Mouse (Mus musculus) myocyte (in vitro differentiated cells): ENCODE data around the gene Sncb.

Experiments used
- CEBPB ChIP-seq: IDR thresholded peaks from 2 replicates; pipeline ENCODE4 v1.6.1; 2011; ENCODE audit warnings: mild to moderate bottlenecking, moderate library complexity; ENCODE audit not compliant: poor library complexity, insufficient read depth, severe bottlenecking
- E2F4 ChIP-seq: IDR thresholded peaks from one replicate; pipeline ENCODE4 v1.6.1; 2011; ENCODE audit warnings: mild to moderate bottlenecking, control low read depth, moderate library complexity; ENCODE audit not compliant: insufficient read depth
- MAX ChIP-seq: IDR thresholded peaks from one replicate; pipeline ENCODE4 v1.6.1; 2011; ENCODE audit warnings: low read depth, mild to moderate bottlenecking, control low read depth
- MYOD1 ChIP-seq, 3 experiments: IDR thresholded peaks; one replicate each; pipeline ENCODE4 v1.6.1; 2011; ENCODE audit warnings: control low read depth in 2 of 3, low read depth in 2 of 3, mild to moderate bottlenecking in 2 of 3, moderate library complexity in 1 of 3; ENCODE audit not compliant: insufficient read length in 2 of 3, control insufficient read depth in 1 of 3
- MYOG ChIP-seq, 3 experiments: IDR thresholded peaks; one replicate each; pipeline ENCODE4 v1.6.1; 2011; ENCODE audit warnings: control low read depth in 2 of 3, low read depth in 2 of 3, mild to moderate bottlenecking in 2 of 3; ENCODE audit not compliant: insufficient read length in 2 of 3, control insufficient read depth in 1 of 3, insufficient read depth in 1 of 3
- POLR2A ChIP-seq: IDR thresholded peaks from one replicate; pipeline ENCODE4 v1.6.1; 2011; ENCODE audit warnings: low read depth, mild to moderate bottlenecking, control low read depth, moderate library complexity; ENCODE audit not compliant: insufficient read length
- POLR2AphosphoS2 ChIP-seq: IDR thresholded peaks from one replicate; pipeline ENCODE4 v1.6.1; 2011; ENCODE audit warnings: low read depth, control low read depth; ENCODE audit not compliant: insufficient read length
- REST ChIP-seq: IDR thresholded peaks from one replicate; pipeline ENCODE4 v1.6.1; 2011; ENCODE audit warnings: mild to moderate bottlenecking, control low read depth, moderate library complexity; ENCODE audit not compliant: insufficient read depth, insufficient read length
- SRF ChIP-seq: IDR thresholded peaks from one replicate; pipeline ENCODE4 v1.6.1; 2011; ENCODE audit warnings: low read depth; ENCODE audit not compliant: control insufficient read depth, insufficient read length
- TCF12 ChIP-seq: IDR thresholded peaks from one replicate; pipeline ENCODE4 v1.6.1; 2011; ENCODE audit warnings: mild to moderate bottlenecking, control low read depth; ENCODE audit not compliant: poor library complexity, insufficient read depth, severe bottlenecking
- TCF3 ChIP-seq: IDR thresholded peaks from one replicate; pipeline ENCODE4 v1.6.1; 2011; ENCODE audit warnings: low read depth, control low read depth; ENCODE audit not compliant: insufficient read length
- USF1 ChIP-seq: IDR thresholded peaks from one replicate; pipeline ENCODE4 v1.6.1; 2011; ENCODE audit warnings: low read depth, mild to moderate bottlenecking, control low read depth, moderate library complexity

DNA sequence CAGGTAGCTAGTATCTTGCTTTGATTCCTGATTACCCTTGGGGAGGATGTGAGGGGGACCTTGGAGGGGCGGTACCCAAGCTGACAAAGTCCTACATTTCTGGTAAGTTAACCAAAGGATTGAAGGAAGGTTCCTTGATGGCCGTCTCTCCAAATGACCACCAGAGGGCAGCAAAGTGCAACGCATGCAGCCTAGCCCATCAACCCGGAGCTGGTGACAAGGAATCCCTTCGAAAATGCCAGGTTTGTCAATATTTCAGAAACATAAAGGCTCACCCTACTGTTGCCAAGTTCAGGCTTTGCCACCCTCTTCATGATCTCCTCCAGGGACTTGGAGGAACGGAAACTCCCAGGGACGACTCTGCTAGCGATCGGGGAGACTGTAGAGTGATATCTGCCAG is 33.3 kb upstream of the Sncb start:
- TF ChIP-seq E2F4 (no peak), USF1 (no peak), REST (no peak), MYOG (IDR thresholded peaks at IDR 0.05; ENCODE audit: control insufficient read depth in 1 of 3, insufficient read depth in 1 of 3, insufficient read length in 2 of 3, low read depth in 2 of 3) (no peak), TCF12 (no peak), TCF3 (no peak), MYOD1 (IDR thresholded peaks at IDR 0.05; ENCODE audit: control insufficient read depth in 1 of 3, insufficient read length in 2 of 3, low read depth in 2 of 3) (no peak), POLR2A (no peak), MAX (no peak), CEBPB (no peak), SRF (no peak), POLR2AphosphoS2 (no peak)
